Mouse (Mus musculus): Measurements from ENCODE around the gene Arhgap9. TPM values are rescaled to one million over a fixed set of nuclear protein-coding genes. Genes with fewer than 3 reads are reported as not detected.

Arhgap9 gene
- polyA plus RNA-seq, 1 experiment from 2014 or later, result 1.7 TPM

Other genes with a start within 250 kb of the Arhgap9 start
- 0.47 and 0.64 TPM in 2 replicates for gene Agap2, start 246.7 kb upstream of the Arhgap9 start, polyA plus RNA-seq (2014; fragmentation: Nextera tagmentation; extraction: Ambion mirVana)
- gene Os9, start 200.8 kb upstream of the Arhgap9 start, polyA plus RNA-seq (2014; fragmentation: Nextera tagmentation; extraction: Ambion mirVana), result 51.1 and 57.9 TPM in 2 replicates
- 7.8 and 8.4 TPM in 2 replicates for gene B4galnt1, start 156.7 kb upstream of the Arhgap9 start, polyA plus RNA-seq (2014; fragmentation: Nextera tagmentation; extraction: Ambion mirVana)
- 0.93 and 1.1 TPM in 2 replicates for gene Slc26a10, start 141.3 kb upstream of the Arhgap9 start, polyA plus RNA-seq (2014; fragmentation: Nextera tagmentation; extraction: Ambion mirVana)
- 31.6 and 33.5 TPM in 2 replicates for gene Arhgef25, start 131.9 kb upstream of the Arhgap9 start, polyA plus RNA-seq (2014; fragmentation: Nextera tagmentation; extraction: Ambion mirVana)
- gene Dtx3, start 126.2 kb upstream of the Arhgap9 start, polyA plus RNA-seq (2014; fragmentation: Nextera tagmentation; extraction: Ambion mirVana), result 157 and 170 TPM in 2 replicates
- 16.4 and 17.2 TPM in 2 replicates for gene Pip4k2c, start 110.4 kb upstream of the Arhgap9 start, polyA plus RNA-seq (2014; fragmentation: Nextera tagmentation; extraction: Ambion mirVana)
- 21.7 and 23.6 TPM in 2 replicates for gene Kif5a, start 58.6 kb upstream of the Arhgap9 start, polyA plus RNA-seq (2014; fragmentation: Nextera tagmentation; extraction: Ambion mirVana)
- 202 and 207 TPM in 2 replicates for gene Dctn2, start 55.6 kb upstream of the Arhgap9 start, polyA plus RNA-seq (2014; fragmentation: Nextera tagmentation; extraction: Ambion mirVana)
- gene Mbd6, start 32.9 kb upstream of the Arhgap9 start, polyA plus RNA-seq (2014; fragmentation: Nextera tagmentation; extraction: Ambion mirVana), result 22.6 and 24.0 TPM in 2 replicates
- gene Mars, start 10.2 kb upstream of the Arhgap9 start, polyA plus RNA-seq (2014; fragmentation: Nextera tagmentation; extraction: Ambion mirVana), result 191 and 195 TPM in 2 replicates
- gene Gli1, start 20.0 kb downstream of the Arhgap9 start, polyA plus RNA-seq (2014; fragmentation: Nextera tagmentation; extraction: Ambion mirVana), result 6.1 and 6.5 TPM in 2 replicates
- gene Inhbe, start 32.4 kb downstream of the Arhgap9 start, polyA plus RNA-seq (2014; fragmentation: Nextera tagmentation; extraction: Ambion mirVana), result 0.05 and 0.07 TPM in 2 replicates
- not detected in 2 replicates for gene Inhbc, start 48.5 kb downstream of the Arhgap9 start, polyA plus RNA-seq (2014; fragmentation: Nextera tagmentation; extraction: Ambion mirVana)
- 34.7 and 44.6 TPM in 2 replicates for gene R3hdm2, start 58.4 kb downstream of the Arhgap9 start, polyA plus RNA-seq (2014; fragmentation: Nextera tagmentation; extraction: Ambion mirVana)
- not detected in 2 replicates for gene Stac3, start 179.7 kb downstream of the Arhgap9 start, polyA plus RNA-seq (2014; fragmentation: Nextera tagmentation; extraction: Ambion mirVana)
- 5.9 and 6.1 TPM in 2 replicates for gene Ndufa4l2, start 193.0 kb downstream of the Arhgap9 start, polyA plus RNA-seq (2014; fragmentation: Nextera tagmentation; extraction: Ambion mirVana)
- 112 and 123 TPM in 2 replicates for gene Shmt2, start 200.5 kb downstream of the Arhgap9 start, polyA plus RNA-seq (2014; fragmentation: Nextera tagmentation; extraction: Ambion mirVana)
- gene Nxph4, start 212.6 kb downstream of the Arhgap9 start, polyA plus RNA-seq (2014; fragmentation: Nextera tagmentation; extraction: Ambion mirVana), result 37.6 and 40.4 TPM in 2 replicates